Comparison of ENCODE assay signal across 19 mouse cellular contexts in the genomic region with DNA sequence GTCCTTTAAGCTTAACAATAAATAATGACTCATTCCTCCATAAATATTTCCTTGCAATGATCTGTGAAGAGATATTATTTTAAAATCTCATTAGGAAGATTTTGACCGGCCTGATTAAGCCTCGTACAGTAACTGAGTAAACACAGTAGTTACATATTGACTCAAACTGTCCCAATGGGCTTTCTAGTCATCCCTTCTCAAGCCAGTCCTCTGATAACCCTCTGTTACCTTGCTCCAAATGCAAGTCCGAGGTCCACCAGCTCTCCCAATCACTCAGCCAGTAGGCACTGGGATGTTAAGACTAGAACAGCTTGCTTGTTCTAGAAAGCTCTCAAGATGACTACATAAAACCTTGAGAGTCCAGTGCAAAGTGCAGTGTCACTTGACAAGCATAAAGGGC.
"Had no signal": no experiment of that assay in that cellular context is flagged by ENCODE, and none has a peak within 500 bp of the region (broad histone marks: within the 10 kb centered on the region; RNA-seq: fewer than 3 reads in every experiment).

No protein-coding gene starts in this region.

- H3K4me2 ChIP-seq: lung, embryonic 14.5 days; midbrain, embryonic 12.5 days; neural tube, embryonic 13.5 days; neural tube, embryonic 15.5 days had no signal

- H3K36me3 ChIP-seq: midbrain, embryonic 10.5 days; midbrain, embryonic 12.5 days; neural tube, embryonic 13.5 days; neural tube, embryonic 15.5 days had no signal

- ATAC-seq: midbrain, embryonic 16.5 days had no signal

- H3K4me3 ChIP-seq: midbrain, embryonic 10.5 days; midbrain, embryonic 12.5 days; myocyte; neural tube, embryonic 13.5 days; neural tube, embryonic 15.5 days had no signal

- H3K9me3 ChIP-seq: midbrain, embryonic 10.5 days; midbrain, embryonic 12.5 days; neural tube, embryonic 13.5 days; neural tube, embryonic 15.5 days had no signal

- H3K27ac ChIP-seq: midbrain, embryonic 10.5 days; midbrain, embryonic 12.5 days; neural tube, embryonic 13.5 days; neural tube, embryonic 15.5 days had no signal

- H3K27me3 ChIP-seq: midbrain, embryonic 12.5 days; neural tube, embryonic 13.5 days; neural tube, embryonic 15.5 days had no signal

- DNase-seq: lung, adult 18-20 months; lung, embryonic 14.5 days; lung, postnatal 10 days; lung, postnatal 4 days; midbrain, embryonic 14.5 days; retina, postnatal 1 day; right cerebral cortex, adult 18-20 months; right cerebral cortex, postnatal 25 days; right cerebral cortex, postnatal 4 days; spleen, adult 18-20 months; thymus, adult 18-20 months; thymus, postnatal 14 days; thymus, postnatal 36 days had no signal

- H3K9ac ChIP-seq: lung, embryonic 14.5 days; midbrain, embryonic 12.5 days; neural tube, embryonic 13.5 days; neural tube, embryonic 15.5 days had no signal

- H3K4me1 ChIP-seq: midbrain, embryonic 10.5 days; midbrain, embryonic 12.5 days; neural tube, embryonic 13.5 days; neural tube, embryonic 15.5 days had no signal
